Comparison of ENCODE assay signal across 16 mouse cellular contexts in the genomic region with DNA sequence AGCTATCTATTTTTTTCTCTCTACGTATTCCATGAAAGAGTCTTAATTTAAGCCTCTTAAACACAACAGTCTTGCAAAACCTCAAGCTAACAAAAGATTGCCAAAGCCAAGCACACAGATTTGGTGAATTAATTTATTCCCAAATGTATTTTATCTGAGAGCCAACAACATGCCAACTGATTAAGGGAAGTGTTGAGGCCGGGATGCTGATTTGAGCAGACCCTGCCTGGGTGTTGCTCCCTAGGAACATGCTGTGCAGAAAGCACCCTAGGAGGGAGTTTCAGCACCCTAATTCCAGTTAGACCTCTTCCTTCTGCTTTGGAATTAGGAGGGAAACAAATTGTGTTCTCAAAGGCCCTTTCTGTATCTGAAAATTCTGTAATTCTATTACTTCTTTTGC.
"Had no signal": no experiment of that assay in that cellular context is flagged by ENCODE, and none has a peak within 500 bp of the region (broad histone marks: within the 10 kb centered on the region; RNA-seq: fewer than 3 reads in every experiment).

No protein-coding gene starts in this region.

- H3K4me1 ChIP-seq: lung, embryonic 15.5 days; megakaryocyte, embryonic 14.5 days; midbrain, embryonic 13.5 days; midbrain, embryonic 15.5 days; neural tube, embryonic 12.5 days; stomach, embryonic 15.5 days had no signal

- H3K27me3 ChIP-seq: lung, embryonic 15.5 days; megakaryocyte, embryonic 14.5 days; midbrain, embryonic 13.5 days; midbrain, embryonic 15.5 days; neural tube, embryonic 12.5 days; stomach, embryonic 15.5 days had no signal

- H3K4me2 ChIP-seq: lung, embryonic 15.5 days; midbrain, embryonic 11.5 days; midbrain, embryonic 13.5 days; midbrain, embryonic 15.5 days; neural tube, embryonic 12.5 days; stomach, embryonic 15.5 days had no signal

- ATAC-seq: lung, postnatal 0 days; midbrain, embryonic 13.5 days; midbrain, embryonic 15.5 days had no signal

- DNase-seq: lung, adult 2 months; lung, postnatal 14 days; right cerebral cortex, postnatal 14 days; thymus, adult 2 months; thymus, postnatal 25 days; thymus, postnatal 4 days had no signal

- H3K9me3 ChIP-seq: lung, embryonic 15.5 days; megakaryocyte, embryonic 14.5 days; midbrain, embryonic 13.5 days; midbrain, embryonic 15.5 days; neural tube, embryonic 12.5 days; stomach, embryonic 15.5 days had no signal

- H3K27ac ChIP-seq: lung, embryonic 15.5 days; macrophage; midbrain, embryonic 13.5 days; midbrain, embryonic 15.5 days; neural tube, embryonic 12.5 days; stomach, embryonic 15.5 days; stomach, postnatal 0 days had no signal

- H3K9ac ChIP-seq: lung, embryonic 15.5 days; midbrain, embryonic 13.5 days; midbrain, embryonic 15.5 days; neural tube, embryonic 12.5 days; stomach, embryonic 15.5 days had no signal

- H3K36me3 ChIP-seq: lung, embryonic 15.5 days; midbrain, embryonic 13.5 days; midbrain, embryonic 15.5 days; neural tube, embryonic 12.5 days; stomach, embryonic 15.5 days had no signal

- H3K4me3 ChIP-seq: lung, embryonic 15.5 days; megakaryocyte, embryonic 14.5 days; midbrain, embryonic 13.5 days; midbrain, embryonic 15.5 days; neural tube, embryonic 12.5 days; stomach, embryonic 15.5 days had no signal
